Comparison of ENCODE assay signal across 18 mouse cellular contexts in the genomic region with DNA sequence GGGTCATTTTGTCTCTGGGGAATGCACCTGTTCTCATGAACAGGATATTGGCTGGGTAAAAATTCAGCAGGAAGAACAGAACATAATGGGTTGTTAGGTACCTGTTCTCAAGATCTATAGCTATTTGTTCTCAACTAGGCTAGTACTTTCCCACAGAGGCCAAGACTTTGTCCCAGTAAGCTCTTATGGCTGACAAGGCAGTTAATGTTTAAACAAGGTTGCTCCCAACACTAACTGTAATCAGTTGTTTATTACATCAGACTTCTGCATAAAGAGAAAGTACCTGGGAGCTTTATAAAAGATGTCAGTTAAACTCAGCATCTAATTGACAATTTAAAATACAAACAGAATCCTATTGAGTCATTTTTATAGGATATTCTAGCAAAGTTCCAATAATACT.
"Had no signal": no experiment of that assay in that cellular context is flagged by ENCODE, and none has a peak within 500 bp of the region (broad histone marks: within the 10 kb centered on the region; RNA-seq: fewer than 3 reads in every experiment).

No protein-coding gene starts in this region.

- ATAC-seq: midbrain, embryonic 16.5 days had no signal

- H3K27me3 ChIP-seq: midbrain, embryonic 12.5 days; neural tube, embryonic 13.5 days; neural tube, embryonic 15.5 days; stomach, embryonic 15.5 days had no signal

- H3K9ac ChIP-seq: lung, embryonic 14.5 days; midbrain, embryonic 12.5 days; neural tube, embryonic 13.5 days; neural tube, embryonic 15.5 days; stomach, embryonic 15.5 days had no signal

- H3K4me2 ChIP-seq: lung, embryonic 14.5 days; midbrain, embryonic 12.5 days; neural tube, embryonic 13.5 days; neural tube, embryonic 15.5 days; stomach, embryonic 15.5 days had no signal

- DNase-seq: lung, adult 18-20 months; lung, embryonic 14.5 days; lung, postnatal 10 days; lung, postnatal 4 days; midbrain, embryonic 14.5 days; retina, postnatal 1 day; right cerebral cortex, adult 18-20 months; thymus, adult 2 months; thymus, postnatal 25 days; thymus, postnatal 4 days had no signal

- H3K4me1 ChIP-seq: midbrain, embryonic 10.5 days; midbrain, embryonic 12.5 days; neural tube, embryonic 13.5 days; neural tube, embryonic 15.5 days; stomach, embryonic 15.5 days had no signal

- H3K27ac ChIP-seq: midbrain, embryonic 10.5 days; midbrain, embryonic 12.5 days; neural tube, embryonic 13.5 days; neural tube, embryonic 15.5 days; stomach, embryonic 15.5 days; stomach, postnatal 0 days had no signal

- H3K36me3 ChIP-seq: midbrain, embryonic 10.5 days; midbrain, embryonic 12.5 days; neural tube, embryonic 13.5 days; neural tube, embryonic 15.5 days; stomach, embryonic 15.5 days had no signal

- H3K9me3 ChIP-seq: midbrain, embryonic 10.5 days; midbrain, embryonic 12.5 days; neural tube, embryonic 13.5 days; neural tube, embryonic 15.5 days; stomach, embryonic 15.5 days had no signal

- H3K4me3 ChIP-seq: midbrain, embryonic 10.5 days; midbrain, embryonic 12.5 days; myocyte; neural tube, embryonic 13.5 days; neural tube, embryonic 15.5 days; stomach, embryonic 15.5 days had no signal
